In genomic region chr1:91493938-91494337, GRCm38 (mm10) we compare ENCODE assay signal across 8 mouse cellular contexts. TPM values are rescaled to one million over a fixed set of nuclear protein-coding genes. Genes with fewer than 3 reads are reported as not detected.
A peak's percentile ranks its signal among the peaks of the same experiment; 100 is the strongest.
DNase-seq lines count a peak whose midpoint lies in the region; ATAC-seq lines count a peak whose summit lies in the region.

No protein-coding gene starts in this region.

- H3K4me3 ChIP-seq in heart, embryonic 13.5 days = peak overlapping the region; percentile 78
- peak overlapping the region; percentile 82 for H3K4me3 ChIP-seq in heart, embryonic 16.5 days (ENCODE audit: low read length)
- peak overlapping the region; percentile 92 for H3K4me3 ChIP-seq in midbrain, embryonic 11.5 days (ENCODE audit: low read depth, low read length)

- H3K9me3 ChIP-seq in heart, embryonic 13.5 days = no peaks in the 10 kb centered on the region
- no peaks in the 10 kb centered on the region for H3K9me3 ChIP-seq in heart, embryonic 16.5 days (replicated peaks; ENCODE audit: control insufficient read depth, low read length)
- H3K9me3 ChIP-seq in midbrain, embryonic 11.5 days (ENCODE audit: control insufficient read depth, low read length) = no peaks in the 10 kb centered on the region

- H3K27ac ChIP-seq in heart, embryonic 13.5 days (replicated peaks) = no peak overlapping the region
- no peak overlapping the region for H3K27ac ChIP-seq in heart, embryonic 16.5 days (ENCODE audit: low read length)
- no peak overlapping the region for H3K27ac ChIP-seq in midbrain, embryonic 11.5 days (ENCODE audit: low read depth, low read length)

- peaks cover 7% of the 10 kb centered on the region; the same call in 1 of the 2 replicates for H3K27me3 ChIP-seq in heart, embryonic 13.5 days (replicated peaks)
- no peaks in the 10 kb centered on the region for H3K27me3 ChIP-seq in heart, embryonic 16.5 days (ENCODE audit: control insufficient read depth, insufficient read depth, low read length)
- H3K27me3 ChIP-seq in midbrain, embryonic 11.5 days (ENCODE audit: control insufficient read depth, insufficient read depth, low read length) = no peaks in the 10 kb centered on the region

- peak overlapping the region; percentile 88 for H3K9ac ChIP-seq in heart, embryonic 13.5 days
- H3K9ac ChIP-seq in heart, embryonic 16.5 days (ENCODE audit: low read length) = peak overlapping the region; percentile 39; the same call in 1 of the 2 replicates
- 0 out of 2 replicates have a peak overlapping the region, but pooled peaks have one; percentile 7 for H3K9ac ChIP-seq in midbrain, embryonic 11.5 days (ENCODE audit: low read length)

- no peak for ATAC-seq in heart, embryonic 13.5 days (ENCODE audit: extremely low read depth, insufficient number of reproducible peaks, low FRiP score, low TSS enrichment)
- ATAC-seq in activated CD4-positive, CD25-positive, alpha-beta regulatory T cell, adult 4 months = peak; percentile 3
- no peak for ATAC-seq in heart, embryonic 16.5 days (replicated peaks; ENCODE audit: extremely low read depth, insufficient read depth, low FRiP score)
- ATAC-seq in midbrain, embryonic 11.5 days (ENCODE audit: low FRiP score) = peak; percentile 28

- intact Hi-C loops in heart, postnatal 25 days (cut with DNase I) = no loop called here

- peaks cover 19% of the 10 kb centered on the region for H3K4me1 ChIP-seq in heart, embryonic 13.5 days
- peaks cover 8% of the 10 kb centered on the region for H3K4me1 ChIP-seq in heart, embryonic 16.5 days (ENCODE audit: control insufficient read depth, insufficient read depth, low read length)
- peaks cover 12% of the 10 kb centered on the region for H3K4me1 ChIP-seq in midbrain, embryonic 11.5 days (ENCODE audit: control insufficient read depth, insufficient read depth, low read length)

- 34% methylated on average over 3 of the region's 3 CpGs for WGBS in heart, embryonic 13.5 days
- WGBS in heart, embryonic 16.5 days = 44% methylated on average over 3 of the region's 3 CpGs
- WGBS in midbrain, embryonic 11.5 days = 44% methylated on average over 3 of the region's 3 CpGs

- peak overlapping the region; percentile 91 for H3K4me2 ChIP-seq in heart, embryonic 13.5 days
- H3K4me2 ChIP-seq in heart, embryonic 16.5 days (ENCODE audit: low read depth, low read length) = peak overlapping the region; percentile 59
- H3K4me2 ChIP-seq in midbrain, embryonic 11.5 days = peak overlapping the region; percentile 92

- no peak for DNase-seq in heart, postnatal 25 days (ENCODE audit: low spot score)
- no peak for DNase-seq in midbrain, embryonic 11.5 days (ENCODE audit: low spot score, missing footprints)
- no peak for DNase-seq in spleen, postnatal 14 days (ENCODE audit: low spot score in 2 of 2)
- no peak for DNase-seq in spleen, adult 12 weeks (ENCODE audit: low spot score)
- DNase-seq in yolk sac, embryonic 10.5 days (ENCODE audit: low spot score) = no peak

- no peaks in the 10 kb centered on the region for H3K36me3 ChIP-seq in heart, embryonic 13.5 days
- H3K36me3 ChIP-seq in heart, embryonic 16.5 days (ENCODE audit: control insufficient read depth, insufficient read depth) = no peaks in the 10 kb centered on the region
- H3K36me3 ChIP-seq in midbrain, embryonic 11.5 days (ENCODE audit: control insufficient read depth, insufficient read depth, low read length) = no peaks in the 10 kb centered on the region

RNA-seq across cellular contexts. Expression of gene Traf3ip1, which starts 0.5 kb away (rescaled TPM):
- 3.8 and 4.3 TPM in 2 replicates for polyA plus RNA-seq in heart, embryonic 13.5 days (2015; fragmentation: Nextera tagmentation; extraction: Ambion mirVana)
- 1 to 10 TPM; 5.7 to 5.9 TPM for total RNA-seq in heart, postnatal 25 days (2021)
- 1 to 10 TPM; 3.0 to 3.1 TPM for polyA plus RNA-seq in activated CD4-positive, CD25-positive, alpha-beta regulatory T cell, adult 4 months (2017; shearing (Covaris generic))
- polyA plus RNA-seq in heart, embryonic 16.5 days (2015; fragmentation: Nextera tagmentation; extraction: Ambion mirVana) = 5.5 and 5.7 TPM in 2 replicates
- 6.0 and 7.3 TPM in 2 replicates for polyA plus RNA-seq in midbrain, embryonic 11.5 days (2014; fragmentation: Nextera tagmentation; extraction: Ambion mirVana)

RNA-seq across cellular contexts. Expression of gene Per2, which starts 34.8 kb away (rescaled TPM):
- polyA plus RNA-seq in heart, embryonic 13.5 days (2015; fragmentation: Nextera tagmentation; extraction: Ambion mirVana) = 2.7 and 3.1 TPM in 2 replicates
- 10 to 100 TPM in 1 of 2 experiments, 1 to 10 TPM in 1; 2.1 to 11.7 TPM for total RNA-seq in heart, postnatal 25 days (2021)
- under 1 TPM; 0.52 to 0.89 TPM for polyA plus RNA-seq in activated CD4-positive, CD25-positive, alpha-beta regulatory T cell, adult 4 months (2017; shearing (Covaris generic))
- polyA plus RNA-seq in heart, embryonic 16.5 days (2015; fragmentation: Nextera tagmentation; extraction: Ambion mirVana) = 4.9 and 6.2 TPM in 2 replicates
- 1.5 and 1.6 TPM in 2 replicates for polyA plus RNA-seq in midbrain, embryonic 11.5 days (2014; fragmentation: Nextera tagmentation; extraction: Ambion mirVana)

RNA-seq across cellular contexts. Expression of gene Asb1, which starts 46.4 kb away (rescaled TPM):
- 5.3 and 5.5 TPM in 2 replicates for polyA plus RNA-seq in heart, embryonic 13.5 days (2015; fragmentation: Nextera tagmentation; extraction: Ambion mirVana)
- 10 to 100 TPM; 16.1 to 17.3 TPM for total RNA-seq in heart, postnatal 25 days (2021)
- polyA plus RNA-seq in activated CD4-positive, CD25-positive, alpha-beta regulatory T cell, adult 4 months (2017; shearing (Covaris generic)) = 1 to 10 TPM; 2.3 to 2.8 TPM
- 5.5 and 5.6 TPM in 2 replicates for polyA plus RNA-seq in heart, embryonic 16.5 days (2015; fragmentation: Nextera tagmentation; extraction: Ambion mirVana)
- polyA plus RNA-seq in midbrain, embryonic 11.5 days (2014; fragmentation: Nextera tagmentation; extraction: Ambion mirVana) = 9.4 and 9.8 TPM in 2 replicates

Comparison
In these comparisons a context has a peak if more than half of its experiments do, and no peak if none do; other contexts are left out.
1. ATAC-seq: peak in activated CD4-positive, CD25-positive, alpha-beta regulatory T cell, adult 4 months (single experiment) and midbrain, embryonic 11.5 days (single experiment); none in heart, embryonic 13.5 days (single experiment) and heart, embryonic 16.5 days (single experiment).
2. H3K9ac ChIP-seq: peak in every context shown above with its lines; median percentile 88 in heart, embryonic 13.5 days; 39 in heart, embryonic 16.5 days; 7 in midbrain, embryonic 11.5 days.
3. Peak in every context shown above with its lines, with median percentiles within 50 percentile points of each other: H3K4me2 ChIP-seq and H3K4me3 ChIP-seq.